Mouse (Mus musculus): ENCODE data around the gene Rfwd3. TPM values are rescaled to one million over a fixed set of nuclear protein-coding genes. Genes with fewer than 3 reads are reported as not detected.

Rfwd3 gene
- 71.9 and 74.9 TPM in 2 replicates for polyA plus RNA-seq (2015; fragmentation: Nextera tagmentation; extraction: Ambion mirVana)

GRCm38 (mm10) chr8:111299821-111300568, at the start of gene Rfwd3:
Rfwd3 (minus strand) TSS chr8:111300222.
- Histone ChIP-seq H3K36me3 (ENCODE audit: insufficient read depth, low read length) (peaks cover 16% of the 10 kb centered on the region), H3K4me3 (ENCODE audit: low read length) (peak within 1 kb of the TSS; percentile 94), H3K9me3 (ENCODE audit: low read length) (no peaks in the 10 kb centered on the region), H3K4me2 (replicated peaks; ENCODE audit: low read depth, low read length) (peak within 1 kb of the TSS; percentile 64), H3K4me1 (ENCODE audit: insufficient read depth, low read length) (peaks cover 9% of the 10 kb centered on the region), H3K27ac (ENCODE audit: low read length) (peak within 1 kb of the TSS; percentile 94), H3K9ac (replicated peaks; ENCODE audit: low read length) (peak within 1 kb of the TSS; percentile 96), H3K27me3 (ENCODE audit: insufficient read depth, low read length) (no peaks in the 10 kb centered on the region)
- WGBS: 0% methylated on average over 58 of the region's 67 CpGs
- peak; percentile 99 for ATAC-seq (ENCODE audit: low FRiP score, low TSS enrichment)

- Histone ChIP-seq H3K27me3 (ENCODE audit: insufficient read depth, low read length) (no peaks in the 10 kb centered on the region), H3K4me1 (ENCODE audit: insufficient read depth, low read length) (peaks cover 4% of the 10 kb centered on the region), H3K4me2 (replicated peaks; ENCODE audit: low read depth, low read length) (no peak overlapping the region), H3K36me3 (ENCODE audit: insufficient read depth, low read length) (no peaks in the 10 kb centered on the region), H3K9me3 (ENCODE audit: low read length) (no peaks in the 10 kb centered on the region), H3K9ac (replicated peaks; ENCODE audit: low read length) (no peak overlapping the region), H3K4me3 (ENCODE audit: low read length) (no peak overlapping the region), H3K27ac (ENCODE audit: low read length) (no peak overlapping the region)
- 10% methylated on average over 5 of the region's 5 CpGs for WGBS
- ATAC-seq (ENCODE audit: low FRiP score, low TSS enrichment): 0 out of 2 replicates have a peak, but pooled peaks have one; percentile 59
These were observed 43.2 kb upstream of the Rfwd3 start for GRCm38 (mm10) chr8:111343225-111343624.

- no peak for ATAC-seq (ENCODE audit: low FRiP score, low TSS enrichment)
- WGBS: 76% methylated on average over 3 of the region's 3 CpGs
- Histone ChIP-seq H3K36me3 (ENCODE audit: insufficient read depth, low read length) (no peaks in the 10 kb centered on the region), H3K9me3 (ENCODE audit: low read length) (no peaks in the 10 kb centered on the region), H3K4me3 (ENCODE audit: low read length) (no peak overlapping the region), H3K4me2 (replicated peaks; ENCODE audit: low read depth, low read length) (no peak overlapping the region), H3K9ac (replicated peaks; ENCODE audit: low read length) (no peak overlapping the region), H3K4me1 (ENCODE audit: insufficient read depth, low read length) (peaks cover 8% of the 10 kb centered on the region), H3K27ac (ENCODE audit: low read length) (no peak overlapping the region), H3K27me3 (ENCODE audit: insufficient read depth, low read length) (no peaks in the 10 kb centered on the region)
These were observed 40.2 kb upstream of the Rfwd3 start for GRCm38 (mm10) chr8:111340186-111340585.

GRCm38 (mm10) chr8:111338370-111339208, 38.6 kb upstream of the Rfwd3 start:
- Histone ChIP-seq H3K9me3 (ENCODE audit: low read length) (no peaks in the 10 kb centered on the region), H3K27me3 (ENCODE audit: insufficient read depth, low read length) (no peaks in the 10 kb centered on the region), H3K4me2 (replicated peaks; ENCODE audit: low read depth, low read length) (peak overlapping the region; percentile 95), H3K36me3 (ENCODE audit: insufficient read depth, low read length) (no peaks in the 10 kb centered on the region), H3K4me3 (ENCODE audit: low read length) (peak overlapping the region; percentile 58), H3K27ac (ENCODE audit: low read length) (no peak overlapping the region), H3K4me1 (ENCODE audit: insufficient read depth, low read length) (peaks cover 8% of the 10 kb centered on the region), H3K9ac (replicated peaks; ENCODE audit: low read length) (no peak overlapping the region)
- WGBS: 37% methylated on average over 12 of the region's 12 CpGs
- no peak for ATAC-seq (ENCODE audit: low FRiP score, low TSS enrichment)

- Histone ChIP-seq H3K4me2 (replicated peaks; ENCODE audit: low read depth, low read length) (peak within 1 kb of the TSS; percentile 95), H3K9me3 (ENCODE audit: low read length) (no peaks in the 10 kb centered on the region), H3K9ac (replicated peaks; ENCODE audit: low read length) (peak within 1 kb of the TSS; percentile 64), H3K27me3 (ENCODE audit: insufficient read depth, low read length) (no peaks in the 10 kb centered on the region), H3K4me1 (ENCODE audit: insufficient read depth, low read length) (peaks cover 8% of the 10 kb centered on the region), H3K36me3 (ENCODE audit: insufficient read depth, low read length) (no peaks in the 10 kb centered on the region), H3K27ac (ENCODE audit: low read length) (no peak within 1 kb of the TSS), H3K4me3 (ENCODE audit: low read length) (peak within 1 kb of the TSS; percentile 58)
- under 1% methylated on average over 29 of the region's 29 CpGs for WGBS
- peak; percentile 70 for ATAC-seq (ENCODE audit: low FRiP score, low TSS enrichment)
These were observed 37.9 kb upstream of the Rfwd3 start, which contains the start of gene Mlkl for GRCm38 (mm10) chr8:111337890-111338347. Mlkl (minus strand) TSS chr8:111338177.

GRCm38 (mm10) chr8:111337311-111337889, 37.4 kb upstream of the Rfwd3 start:
- Histone ChIP-seq H3K4me3 (ENCODE audit: low read length) (peak overlapping the region; percentile 58), H3K4me1 (ENCODE audit: insufficient read depth, low read length) (peaks cover 8% of the 10 kb centered on the region), H3K9me3 (ENCODE audit: low read length) (no peaks in the 10 kb centered on the region), H3K36me3 (ENCODE audit: insufficient read depth, low read length) (no peaks in the 10 kb centered on the region), H3K27me3 (ENCODE audit: insufficient read depth, low read length) (no peaks in the 10 kb centered on the region), H3K9ac (replicated peaks; ENCODE audit: low read length) (peak overlapping the region; percentile 64), H3K4me2 (replicated peaks; ENCODE audit: low read depth, low read length) (peak overlapping the region; percentile 95), H3K27ac (ENCODE audit: low read length) (no peak overlapping the region)
- ATAC-seq (ENCODE audit: low FRiP score, low TSS enrichment): no peak; the same call in 1 of the 2 replicates
- WGBS: 22% methylated on average over 17 of the region's 17 CpGs

GRCm38 (mm10) chr8:111336692-111337091, 36.7 kb upstream of the Rfwd3 start:
- no peaks in the 10 kb centered on the region for H3K27me3 ChIP-seq (ENCODE audit: insufficient read depth, low read length)
- H3K9ac ChIP-seq (replicated peaks; ENCODE audit: low read length): no peak overlapping the region
- no peaks in the 10 kb centered on the region for H3K36me3 ChIP-seq (ENCODE audit: insufficient read depth, low read length)
- ATAC-seq (ENCODE audit: low FRiP score, low TSS enrichment): no peak
- H3K4me2 ChIP-seq (replicated peaks; ENCODE audit: low read depth, low read length): no peak overlapping the region
- 81% methylated on average over 4 of the region's 4 CpGs for WGBS
- no peak overlapping the region for H3K27ac ChIP-seq (ENCODE audit: low read length)
- H3K9me3 ChIP-seq (ENCODE audit: low read length): no peaks in the 10 kb centered on the region
- H3K4me3 ChIP-seq (ENCODE audit: low read length): no peak overlapping the region
- peaks cover 8% of the 10 kb centered on the region for H3K4me1 ChIP-seq (ENCODE audit: insufficient read depth, low read length)

- H3K27me3 ChIP-seq (ENCODE audit: insufficient read depth, low read length): no peaks in the 10 kb centered on the region
- H3K9me3 ChIP-seq (ENCODE audit: low read length): no peaks in the 10 kb centered on the region
- no peaks in the 10 kb centered on the region for H3K4me1 ChIP-seq (ENCODE audit: insufficient read depth, low read length)
- no peak overlapping the region for H3K9ac ChIP-seq (replicated peaks; ENCODE audit: low read length)
- WGBS: 75% methylated on average over 6 of the region's 6 CpGs
- ATAC-seq (ENCODE audit: low FRiP score, low TSS enrichment): no peak
- no peak overlapping the region for H3K4me3 ChIP-seq (ENCODE audit: low read length)
- H3K36me3 ChIP-seq (ENCODE audit: insufficient read depth, low read length): no peaks in the 10 kb centered on the region
- H3K4me2 ChIP-seq (replicated peaks; ENCODE audit: low read depth, low read length): no peak overlapping the region
- H3K27ac ChIP-seq (ENCODE audit: low read length): no peak overlapping the region
These were observed 25.3 kb upstream of the Rfwd3 start for GRCm38 (mm10) chr8:111325222-111325790.

GRCm38 (mm10) chr8:111314729-111315128, 14.7 kb upstream of the Rfwd3 start:
- 87% methylated on average over 12 of the region's 12 CpGs for WGBS
- Histone ChIP-seq H3K27me3 (ENCODE audit: insufficient read depth, low read length) (no peaks in the 10 kb centered on the region), H3K36me3 (ENCODE audit: insufficient read depth, low read length) (no peaks in the 10 kb centered on the region), H3K4me2 (replicated peaks; ENCODE audit: low read depth, low read length) (no peak overlapping the region), H3K27ac (ENCODE audit: low read length) (no peak overlapping the region), H3K9me3 (ENCODE audit: low read length) (no peaks in the 10 kb centered on the region), H3K4me1 (ENCODE audit: insufficient read depth, low read length) (no peaks in the 10 kb centered on the region), H3K9ac (replicated peaks; ENCODE audit: low read length) (no peak overlapping the region), H3K4me3 (ENCODE audit: low read length) (no peak overlapping the region)
- ATAC-seq (ENCODE audit: low FRiP score, low TSS enrichment): no peak
